Mouse (Mus musculus): Measurements from ENCODE around the gene Raver1. TPM values are rescaled to one million over a fixed set of nuclear protein-coding genes. Genes with fewer than 3 reads are reported as not detected.

The Raver1 gene
- polyA plus RNA-seq, 1 experiment from 2014 or later = 44.9 TPM

DNA sequence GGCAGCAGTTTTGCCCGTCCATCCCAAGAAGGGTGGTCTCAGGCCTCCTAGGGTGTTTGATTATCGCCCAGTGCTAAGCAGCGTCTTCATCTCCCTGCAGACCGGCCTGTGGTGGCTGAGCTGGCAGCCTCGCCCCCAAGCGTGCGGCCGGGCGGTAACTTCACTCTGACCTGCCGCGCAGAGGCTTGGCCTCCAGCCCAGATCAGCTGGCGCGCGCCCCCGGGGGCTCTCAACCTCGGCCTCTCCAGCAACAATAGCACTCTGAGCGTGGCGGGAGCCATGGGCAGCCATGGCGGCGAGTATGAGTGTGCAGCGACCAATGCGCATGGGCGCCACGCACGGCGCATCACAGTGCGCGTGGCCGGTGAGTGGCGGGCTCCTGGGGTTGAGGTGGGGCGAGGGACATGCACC is 54.3 kb downstream of the Raver1 start:
- ATAC-seq (ENCODE audit: insufficient number of reproducible peaks, insufficient read depth, low FRiP score, low read depth) = peak; percentile 61
- H3K36me3 ChIP-seq (ENCODE audit: control insufficient read depth, insufficient read depth, low read length) = no peaks in the 10 kb centered on the region
- H3K4me3 ChIP-seq (ENCODE audit: control insufficient read depth in 1 of 2, insufficient read depth in 1 of 2, low read depth in 1 of 2, low read length in 2 of 2) = peak overlapping the region; percentile 36 to 42
- peak overlapping the region; percentile 16; the same call in 1 of the 2 replicates for H3K9ac ChIP-seq (ENCODE audit: low read length)
- 3% methylated on average over 31 of the region's 31 CpGs for WGBS
- peaks cover 24 to 32% of the 10 kb centered on the region in 2 experiments for H3K4me1 ChIP-seq (ENCODE audit: control insufficient read depth in 2 of 2, insufficient read depth in 2 of 2, low read length in 2 of 2)
- peak overlapping the region; percentile 71 for H3K4me2 ChIP-seq (ENCODE audit: low read length)
- peak overlapping the region in 1 of 2 experiments; percentile 47; a peak in 1 of 4 replicates for H3K27ac ChIP-seq (replicated peaks in 1 of 2; ENCODE audit: control insufficient read depth in 1 of 2, insufficient read depth in 1 of 2, low read depth in 2 of 2, low read length in 2 of 2)
- peaks cover 64% of the 10 kb centered on the region for H3K27me3 ChIP-seq (ENCODE audit: control insufficient read depth, insufficient read depth, low read length)
- peaks cover 3% of the 10 kb centered on the region; the same call in 1 of the 2 replicates for H3K9me3 ChIP-seq (ENCODE audit: control insufficient read depth, low read length)

DNA sequence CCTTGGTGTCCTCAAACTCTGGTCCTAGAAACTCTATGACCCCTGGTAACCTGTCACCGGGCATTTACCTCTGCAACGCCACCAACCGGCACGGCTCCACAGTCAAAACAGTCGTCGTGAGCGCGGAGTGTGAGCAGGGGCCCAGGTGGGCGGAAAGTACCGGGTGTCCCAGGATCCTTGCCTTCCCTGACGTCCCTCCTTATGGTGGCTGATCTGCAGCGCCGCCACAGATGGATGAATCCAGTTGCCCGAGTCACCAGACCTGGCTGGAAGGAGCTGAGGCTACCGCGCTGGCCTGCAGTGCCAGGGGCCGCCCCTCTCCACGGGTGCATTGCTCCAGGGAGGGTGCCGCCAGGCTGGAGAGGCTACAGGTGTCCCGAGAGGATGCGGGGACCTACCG is 55.1 kb downstream of the Raver1 start:
- H3K4me2 ChIP-seq (ENCODE audit: low read length) = peak overlapping the region; percentile 71
- 3% methylated on average over 22 of the region's 22 CpGs for WGBS
- peak overlapping the region in 1 of 2 experiments; percentile 36; a peak in 2 of 4 replicates for H3K4me3 ChIP-seq (ENCODE audit: control insufficient read depth in 1 of 2, insufficient read depth in 1 of 2, low read depth in 1 of 2, low read length in 2 of 2)
- H3K27ac ChIP-seq (replicated peaks in 1 of 2; ENCODE audit: control insufficient read depth in 1 of 2, insufficient read depth in 1 of 2, low read depth in 2 of 2, low read length in 2 of 2) = no peak overlapping the region
- peaks cover 25 to 40% of the 10 kb centered on the region in 2 experiments for H3K4me1 ChIP-seq (ENCODE audit: control insufficient read depth in 2 of 2, insufficient read depth in 2 of 2, low read length in 2 of 2)
- H3K27me3 ChIP-seq (ENCODE audit: control insufficient read depth, insufficient read depth, low read length) = peaks cover 73% of the 10 kb centered on the region
- 0 out of 2 replicates have a peak overlapping the region, but pooled peaks have one; percentile 19 for H3K9ac ChIP-seq (ENCODE audit: low read length)
- no peaks in the 10 kb centered on the region for H3K36me3 ChIP-seq (ENCODE audit: control insufficient read depth, insufficient read depth, low read length)
- H3K9me3 ChIP-seq (ENCODE audit: control insufficient read depth, low read length) = peaks cover 3% of the 10 kb centered on the region; the same call in 1 of the 2 replicates
- no peak for ATAC-seq (ENCODE audit: insufficient number of reproducible peaks, insufficient read depth, low FRiP score, low read depth)

DNA sequence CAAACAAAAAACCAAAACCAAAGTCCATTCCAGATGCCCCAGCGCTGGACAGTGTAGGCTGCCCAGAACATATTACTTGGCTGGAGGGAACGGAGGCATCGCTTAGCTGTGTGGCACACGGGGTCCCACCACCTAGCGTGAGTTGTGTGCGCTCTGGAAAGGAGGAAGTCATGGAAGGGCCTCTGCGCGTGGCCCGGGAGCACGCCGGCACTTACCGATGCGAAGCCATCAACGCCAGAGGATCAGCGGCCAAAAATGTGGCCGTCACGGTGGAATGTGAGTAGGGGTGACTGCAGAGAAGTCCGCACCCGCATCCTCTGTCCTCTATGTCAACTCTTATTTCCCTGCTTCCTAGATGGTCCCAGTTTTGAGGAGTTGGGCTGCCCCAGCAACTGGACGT is 55.6 kb downstream of the Raver1 start:
- 6% methylated on average over 20 of the region's 20 CpGs for WGBS
- Histone ChIP-seq H3K4me3 (ENCODE audit: control insufficient read depth in 1 of 2, insufficient read depth in 1 of 2, low read depth in 1 of 2, low read length in 2 of 2) (peak overlapping the region in 1 of 2 experiments; percentile 36; a peak in 1 of 4 replicates), H3K36me3 (ENCODE audit: control insufficient read depth, insufficient read depth, low read length) (no peaks in the 10 kb centered on the region), H3K9ac (ENCODE audit: low read length) (no peak overlapping the region), H3K4me1 (ENCODE audit: control insufficient read depth in 2 of 2, insufficient read depth in 2 of 2, low read length in 2 of 2) (peaks cover 26 to 42% of the 10 kb centered on the region in 2 experiments), H3K27me3 (ENCODE audit: control insufficient read depth, insufficient read depth, low read length) (peaks cover 75% of the 10 kb centered on the region), H3K4me2 (ENCODE audit: low read length) (peak overlapping the region; percentile 71; the same call in 1 of the 2 replicates), H3K9me3 (ENCODE audit: control insufficient read depth, low read length) (peaks cover 3% of the 10 kb centered on the region; the same call in 1 of the 2 replicates), H3K27ac (replicated peaks in 1 of 2; ENCODE audit: control insufficient read depth in 1 of 2, insufficient read depth in 1 of 2, low read depth in 2 of 2, low read length in 2 of 2) (no peak overlapping the region)
- no peak for ATAC-seq (ENCODE audit: insufficient number of reproducible peaks, insufficient read depth, low FRiP score, low read depth)

DNA sequence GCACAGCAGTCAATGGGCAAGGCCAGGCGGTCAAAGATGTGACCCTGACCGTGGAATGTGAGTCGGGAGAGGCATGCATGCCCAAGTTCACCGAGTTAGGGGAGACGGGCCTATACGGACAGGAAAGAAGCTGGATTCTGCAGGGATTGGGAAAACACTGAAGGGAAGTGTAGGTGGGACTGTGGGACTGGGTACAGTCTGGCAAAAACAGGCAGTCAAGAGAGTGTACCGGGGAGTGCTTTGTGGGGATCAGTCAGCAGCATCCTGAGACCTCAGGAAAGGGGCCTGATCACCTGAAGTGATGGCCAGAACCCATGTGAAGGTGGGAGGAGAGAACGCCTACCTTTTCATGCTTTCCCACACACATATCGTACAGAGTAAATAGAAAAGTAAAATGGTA is 56.2 kb downstream of the Raver1 start:
- peaks cover 28 to 43% of the 10 kb centered on the region in 2 experiments for H3K4me1 ChIP-seq (ENCODE audit: control insufficient read depth in 2 of 2, insufficient read depth in 2 of 2, low read length in 2 of 2)
- WGBS = 32% methylated on average over 9 of the region's 9 CpGs
- H3K4me2 ChIP-seq (ENCODE audit: low read length) = no peak overlapping the region

DNA sequence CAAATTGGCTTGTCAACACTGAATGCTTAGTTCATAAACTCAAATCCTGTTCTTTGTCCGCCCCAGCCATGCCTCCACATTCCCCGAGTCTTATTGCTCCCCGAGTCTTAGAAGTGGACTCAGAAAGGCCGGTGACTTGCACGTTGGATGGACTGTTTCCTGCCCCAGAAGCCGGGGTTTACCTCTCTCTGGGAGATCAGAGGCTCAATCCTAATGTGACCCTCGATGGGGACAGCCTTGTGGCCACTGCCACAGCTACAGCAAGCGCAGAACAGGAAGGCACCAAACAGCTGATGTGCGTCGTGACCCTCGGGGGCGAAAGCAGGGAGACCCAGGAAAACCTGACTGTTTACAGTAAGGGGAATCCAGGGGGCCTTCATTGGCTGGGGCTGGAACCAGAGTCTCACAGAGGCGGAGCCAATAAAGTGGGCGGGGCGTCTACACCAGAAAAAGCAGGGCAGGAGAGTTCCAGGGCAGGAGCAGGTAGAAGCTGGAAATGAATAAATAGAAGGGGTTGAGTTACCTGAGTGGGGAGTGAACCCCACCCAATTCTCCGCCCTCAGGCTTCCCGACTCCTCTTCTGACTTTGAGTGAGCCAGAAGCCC is 57.2 kb downstream of the Raver1 start:
- H3K4me3 ChIP-seq (ENCODE audit: control insufficient read depth in 1 of 2, insufficient read depth in 1 of 2, low read depth in 1 of 2, low read length in 2 of 2) = no peak overlapping the region
- H3K9ac ChIP-seq (ENCODE audit: low read length) = no peak overlapping the region
- no peak overlapping the region for H3K4me2 ChIP-seq (ENCODE audit: low read length)
- H3K4me1 ChIP-seq (ENCODE audit: control insufficient read depth in 2 of 2, insufficient read depth in 2 of 2, low read length in 2 of 2) = peaks cover 35 to 53% of the 10 kb centered on the region in 2 experiments
- H3K9me3 ChIP-seq (ENCODE audit: control insufficient read depth, low read length) = peaks cover 3% of the 10 kb centered on the region; the same call in 1 of the 2 replicates
- 5% methylated on average over 17 of the region's 17 CpGs for WGBS
- H3K36me3 ChIP-seq (ENCODE audit: control insufficient read depth, insufficient read depth, low read length) = no peaks in the 10 kb centered on the region
- H3K27me3 ChIP-seq (ENCODE audit: control insufficient read depth, insufficient read depth, low read length) = peaks cover 80% of the 10 kb centered on the region
- no peak overlapping the region for H3K27ac ChIP-seq (replicated peaks in 1 of 2; ENCODE audit: control insufficient read depth in 1 of 2, insufficient read depth in 1 of 2, low read depth in 2 of 2, low read length in 2 of 2)
- ATAC-seq (ENCODE audit: insufficient number of reproducible peaks, insufficient read depth, low FRiP score, low read depth) = no peak

More for the DNA sequence above, 56.2 kb downstream of the Raver1 start:
- no peak for ATAC-seq (ENCODE audit: insufficient number of reproducible peaks, insufficient read depth, low FRiP score, low read depth)
- Histone ChIP-seq H3K27me3 (ENCODE audit: control insufficient read depth, insufficient read depth, low read length) (peaks cover 75% of the 10 kb centered on the region), H3K4me3 (ENCODE audit: control insufficient read depth in 1 of 2, insufficient read depth in 1 of 2, low read depth in 1 of 2, low read length in 2 of 2) (no peak overlapping the region), H3K9ac (ENCODE audit: low read length) (no peak overlapping the region), H3K36me3 (ENCODE audit: control insufficient read depth, insufficient read depth, low read length) (no peaks in the 10 kb centered on the region), H3K9me3 (ENCODE audit: control insufficient read depth, low read length) (peaks cover 3% of the 10 kb centered on the region; the same call in 1 of the 2 replicates), H3K27ac (replicated peaks in 1 of 2; ENCODE audit: control insufficient read depth in 1 of 2, insufficient read depth in 1 of 2, low read depth in 2 of 2, low read length in 2 of 2) (no peak overlapping the region)

DNA sequence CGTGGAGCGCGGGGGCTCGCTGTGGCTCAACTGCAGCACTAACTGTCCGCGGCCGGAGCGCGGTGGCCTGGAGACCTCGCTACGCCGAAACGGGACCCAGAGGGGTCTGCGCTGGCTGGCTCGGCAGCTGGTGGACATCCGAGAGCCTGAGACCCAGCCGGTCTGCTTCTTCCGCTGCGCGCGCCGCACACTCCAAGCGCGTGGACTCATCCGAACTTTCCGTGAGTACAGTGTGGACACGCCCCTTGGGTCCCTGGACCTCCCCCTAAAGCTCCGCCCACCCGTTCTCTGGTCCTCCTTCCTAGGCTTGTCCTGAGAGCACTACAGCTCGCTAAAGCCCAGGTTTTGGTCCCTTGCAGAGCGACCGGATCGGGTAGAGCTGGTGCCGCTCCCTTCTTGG is 58.7 kb downstream of the Raver1 start:
- peak; percentile 27; the same call in 1 of the 2 replicates for ATAC-seq (ENCODE audit: insufficient number of reproducible peaks, insufficient read depth, low FRiP score, low read depth)
- peak overlapping the region; percentile 65 for H3K9ac ChIP-seq (ENCODE audit: low read length)
- peaks cover 39 to 58% of the 10 kb centered on the region in 2 experiments for H3K4me1 ChIP-seq (ENCODE audit: control insufficient read depth in 2 of 2, insufficient read depth in 2 of 2, low read length in 2 of 2)
- peaks cover 71% of the 10 kb centered on the region for H3K27me3 ChIP-seq (ENCODE audit: control insufficient read depth, insufficient read depth, low read length)
- H3K27ac ChIP-seq (replicated peaks in 1 of 2; ENCODE audit: control insufficient read depth in 1 of 2, insufficient read depth in 1 of 2, low read depth in 2 of 2, low read length in 2 of 2) = no peak overlapping the region
- WGBS = 1% methylated on average over 34 of the region's 34 CpGs
- no peaks in the 10 kb centered on the region for H3K9me3 ChIP-seq (ENCODE audit: control insufficient read depth, low read length)
- H3K4me2 ChIP-seq (ENCODE audit: low read length) = peak overlapping the region; percentile 83
- peak overlapping the region; percentile 54 to 55 for H3K4me3 ChIP-seq (ENCODE audit: control insufficient read depth in 1 of 2, insufficient read depth in 1 of 2, low read depth in 1 of 2, low read length in 2 of 2)
- H3K36me3 ChIP-seq (ENCODE audit: control insufficient read depth, insufficient read depth, low read length) = no peaks in the 10 kb centered on the region

DNA sequence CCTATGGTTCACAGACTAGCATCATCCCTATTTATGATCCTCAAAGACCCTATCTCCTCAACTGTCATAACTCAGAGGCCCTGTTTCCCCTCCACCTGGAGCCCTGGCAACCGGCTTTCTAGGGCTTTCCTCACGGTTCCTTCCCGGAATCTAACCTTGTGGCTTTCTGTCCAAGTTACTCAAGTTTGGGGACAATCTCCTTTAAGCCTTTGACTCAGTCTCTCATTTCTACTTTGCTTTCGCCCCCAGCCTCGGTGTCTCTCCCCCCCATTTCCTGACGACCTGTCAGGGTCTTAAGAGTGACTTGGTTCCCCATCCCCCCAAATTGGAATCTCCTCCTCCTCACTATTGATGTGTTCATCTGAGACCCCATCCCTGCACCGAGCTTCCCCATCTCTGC is 59.3 kb downstream of the Raver1 start:
- H3K4me3 ChIP-seq (ENCODE audit: control insufficient read depth in 1 of 2, insufficient read depth in 1 of 2, low read depth in 1 of 2, low read length in 2 of 2) = peak overlapping the region; percentile 40 to 54; a peak in 3 of 4 replicates
- peaks cover 35 to 53% of the 10 kb centered on the region in 2 experiments for H3K4me1 ChIP-seq (ENCODE audit: control insufficient read depth in 2 of 2, insufficient read depth in 2 of 2, low read length in 2 of 2)
- WGBS = 3% methylated on average over 7 of the region's 7 CpGs
- no peak overlapping the region for H3K27ac ChIP-seq (replicated peaks in 1 of 2; ENCODE audit: control insufficient read depth in 1 of 2, insufficient read depth in 1 of 2, low read depth in 2 of 2, low read length in 2 of 2)
- no peak for ATAC-seq (ENCODE audit: insufficient number of reproducible peaks, insufficient read depth, low FRiP score, low read depth)
- peaks cover 65% of the 10 kb centered on the region for H3K27me3 ChIP-seq (ENCODE audit: control insufficient read depth, insufficient read depth, low read length)
- H3K9me3 ChIP-seq (ENCODE audit: control insufficient read depth, low read length) = no peaks in the 10 kb centered on the region
- H3K9ac ChIP-seq (ENCODE audit: low read length) = no peak overlapping the region; the same call in 1 of the 2 replicates
- H3K4me2 ChIP-seq (ENCODE audit: low read length) = peak overlapping the region; percentile 83
- H3K36me3 ChIP-seq (ENCODE audit: control insufficient read depth, insufficient read depth, low read length) = no peaks in the 10 kb centered on the region

Data from heart, embryonic 14.5 days (tissue).